12 mouse cellular contexts compared by ENCODE assay signal in genomic region chr17:56861197-56861596, GRCm38 (mm10). TPM values are rescaled to one million over a fixed set of nuclear protein-coding genes. Genes with fewer than 3 reads are reported as not detected.
DNase-seq lines count a peak whose midpoint lies in the region; ATAC-seq lines count a peak whose summit lies in the region.
"Had no signal": no experiment of that assay in that cellular context is flagged by ENCODE, and none has a peak within 500 bp of the region (broad histone marks: within the 10 kb centered on the region; RNA-seq: fewer than 3 reads in every experiment).

No protein-coding gene starts in this region.

- peak; percentile 35; the same call in 1 of the 2 replicates for ATAC-seq in lung, embryonic 15.5 days (ENCODE audit: borderline replicate concordance, extremely low read depth, low FRiP score, low TSS enrichment)
- ATAC-seq in stomach, embryonic 14.5 days (ENCODE audit: insufficient number of reproducible peaks, insufficient read depth, low FRiP score, low read depth): peak; percentile 39; the same call in 1 of the 2 replicates
- ATAC-seq: hindbrain, postnatal 0 days had no signal

- H3K27me3 ChIP-seq in lung, embryonic 15.5 days: no peaks in the 10 kb centered on the region
- no peaks in the 10 kb centered on the region for H3K27me3 ChIP-seq in stomach, embryonic 14.5 days (ENCODE audit: control insufficient read depth, insufficient read depth, low read length)

- intact Hi-C loops in gastrocnemius, postnatal 36 days (cut with DNase I): no loop called here

- no peak for DNase-seq in lung, postnatal 10 days
- DNase-seq in ZHBTc4 (ENCODE audit: low read depth, low spot score) (peak; percentile 91), liver (peak; percentile 65)
- no peak for DNase-seq in right cerebral cortex, postnatal 14 days
- no peak for DNase-seq in gastrocnemius, postnatal 36 days
- no peak for DNase-seq in right cerebral cortex, postnatal 36 days (ENCODE audit: low spot score in 2 of 2)
- DNase-seq: cerebellum, adult 2 months; gastrocnemius, postnatal 14 days had no signal

- no peaks in the 10 kb centered on the region for H3K9me3 ChIP-seq in lung, embryonic 15.5 days
- no peaks in the 10 kb centered on the region for H3K9me3 ChIP-seq in stomach, embryonic 14.5 days (ENCODE audit: control insufficient read depth, low read depth, low read length)

- no peaks in the 10 kb centered on the region for H3K36me3 ChIP-seq in lung, embryonic 15.5 days
- H3K36me3 ChIP-seq in stomach, embryonic 14.5 days (ENCODE audit: control insufficient read depth, insufficient read depth, low read length): no peaks in the 10 kb centered on the region

- H3K9ac ChIP-seq in lung, embryonic 15.5 days: no peak overlapping the region
- no peak overlapping the region for H3K9ac ChIP-seq in stomach, embryonic 14.5 days (replicated peaks; ENCODE audit: low read depth, low read length)

- no peak overlapping the region for H3K4me3 ChIP-seq in lung, embryonic 15.5 days
- no peak overlapping the region for H3K4me3 ChIP-seq in stomach, embryonic 14.5 days (ENCODE audit: low read depth, low read length)
- H3K4me3 ChIP-seq: myocyte had no signal

- peaks cover 6% of the 10 kb centered on the region; the same call in 1 of the 2 replicates for H3K4me1 ChIP-seq in lung, embryonic 15.5 days
- peaks cover 4% of the 10 kb centered on the region; the same call in 1 of the 2 replicates for H3K4me1 ChIP-seq in stomach, embryonic 14.5 days (ENCODE audit: control insufficient read depth, insufficient read depth, low read length)

- no peak overlapping the region for H3K27ac ChIP-seq in lung, embryonic 15.5 days
- no peak overlapping the region for H3K27ac ChIP-seq in stomach, embryonic 14.5 days (ENCODE audit: low read length)
- H3K27ac ChIP-seq: hindbrain, postnatal 0 days had no signal

- WGBS in lung, embryonic 15.5 days: 34% methylated on average over 3 of the region's 3 CpGs
- 52% methylated on average over 3 of the region's 3 CpGs for WGBS in stomach, embryonic 14.5 days

- H3K4me2 ChIP-seq in lung, embryonic 15.5 days: no peak overlapping the region
- H3K4me2 ChIP-seq in stomach, embryonic 14.5 days (replicated peaks; ENCODE audit: low read depth, low read length): no peak overlapping the region

RNA-seq across cellular contexts. Expression of gene Acsbg2, which starts 13.1 kb away (rescaled TPM):
- not detected in 2 replicates for polyA plus RNA-seq in lung, embryonic 15.5 days (2015; fragmentation: Nextera tagmentation; extraction: Ambion mirVana)
- not detected in 2 replicates for polyA plus RNA-seq in stomach, embryonic 14.5 days (2014; fragmentation: Nextera tagmentation; extraction: Ambion mirVana)
- total RNA-seq in gastrocnemius, postnatal 36 days (2021): not detected
- total RNA-seq: gastrocnemius, postnatal 14 days; hindbrain, postnatal 0 days had no signal
- polyA plus RNA-seq: hindbrain, postnatal 0 days; myocyte had no signal

RNA-seq across cellular contexts. Expression of gene 1700061G19Rik, which starts 14.1 kb away (rescaled TPM):
- 0.23 and 0.35 TPM in 2 replicates for polyA plus RNA-seq in lung, embryonic 15.5 days (2015; fragmentation: Nextera tagmentation; extraction: Ambion mirVana)
- polyA plus RNA-seq in stomach, embryonic 14.5 days (2014; fragmentation: Nextera tagmentation; extraction: Ambion mirVana): 0.35 and 0.76 TPM in 2 replicates
- not detected for total RNA-seq in gastrocnemius, postnatal 36 days (2021)
- total RNA-seq: gastrocnemius, postnatal 14 days; hindbrain, postnatal 0 days had no signal
- polyA plus RNA-seq: cerebellum, adult 2 months had no signal

RNA-seq across cellular contexts. Expression of gene Rfx2, which starts 30.4 kb away (rescaled TPM):
- 5.2 and 6.0 TPM in 2 replicates for polyA plus RNA-seq in lung, embryonic 15.5 days (2015; fragmentation: Nextera tagmentation; extraction: Ambion mirVana)
- polyA plus RNA-seq in stomach, embryonic 14.5 days (2014; fragmentation: Nextera tagmentation; extraction: Ambion mirVana): 6.7 TPM in 2 replicates
- 1 to 10 TPM; 1.8 to 2.5 TPM for total RNA-seq in gastrocnemius, postnatal 36 days (2021)

Comparison
In these comparisons a context has a peak if more than half of its experiments do, and no peak if none do; other contexts are left out.
1. DNase-seq: peak in ZHBTc4 (single experiment) and liver (single experiment); none in lung, postnatal 10 days (single experiment), right cerebral cortex, postnatal 14 days (single experiment), gastrocnemius, postnatal 36 days (0 of 2) and right cerebral cortex, postnatal 36 days (0 of 2).